Mouse (Mus musculus): Measurements from ENCODE around the gene Ddx59.

- TF ChIP-seq POLR2A (IDR thresholded peaks at IDR 0.05; ENCODE audit: insufficient read length, low read depth): no peak
- TF ChIP-seq MYOG (IDR thresholded peaks at IDR 0.05; ENCODE audit: control insufficient read depth in 1 of 3, insufficient read depth in 1 of 3, insufficient read length in 2 of 3, low read depth in 2 of 3): no peak
- no peak for TF ChIP-seq USF1 (IDR thresholded peaks at IDR 0.05; ENCODE audit: low read depth)
- TF ChIP-seq TCF12 (IDR thresholded peaks at IDR 0.05; ENCODE audit: insufficient read depth, poor library complexity, severe bottlenecking): no peak
- TF ChIP-seq CEBPB (IDR thresholded peaks at IDR 0.05; ENCODE audit: insufficient read depth, poor library complexity, severe bottlenecking): no peak
- TF ChIP-seq E2F4 (IDR thresholded peaks at IDR 0.05; ENCODE audit: insufficient read depth): no peak
- TF ChIP-seq REST (IDR thresholded peaks at IDR 0.05; ENCODE audit: insufficient read depth, insufficient read length): no peak
- TF ChIP-seq POLR2AphosphoS2 (IDR thresholded peaks at IDR 0.05; ENCODE audit: insufficient read length, low read depth): no peak
- TF ChIP-seq SRF (IDR thresholded peaks at IDR 0.05; ENCODE audit: control insufficient read depth, insufficient read length, low read depth): no peak
- TF ChIP-seq MAX (IDR thresholded peaks at IDR 0.05; ENCODE audit: low read depth): no peak
- TF ChIP-seq TCF3 (IDR thresholded peaks at IDR 0.05; ENCODE audit: insufficient read length, low read depth): no peak
Measured at GRCm38 (mm10) chr1:136394506-136394905, 20.6 kb upstream of the Ddx59 start.
